Mouse (Mus musculus): ENCODE measurements around the gene Krt28. TPM values are rescaled to one million over a fixed set of nuclear protein-coding genes. Genes with fewer than 3 reads are reported as not detected.

Gene Krt28
- polyA plus RNA-seq (2012): not detected in 2 replicates

GRCm38 (mm10) chr11:99374803-99375202 lies at the start of gene Krt28:
TSS of gene Krt28 (minus strand) at chr11:99374903.

GRCm38 (mm10) chr11:99422159-99422558 lies 47.5 kb upstream of the Krt28 start, which contains the start of gene Krt12:
TSS of gene Krt12 (minus strand) at chr11:99422259.

GRCm38 (mm10) chr11:99389264-99389663 lies 14.6 kb upstream of the Krt28 start, which contains the start of gene Krt10:
TSS of gene Krt10 (minus strand) at chr11:99389364.

GRCm38 (mm10) chr11:99351004-99351403 lies 23.7 kb downstream of the Krt28 start, which contains the start of gene Krt27:
TSS of gene Krt27 (minus strand) at chr11:99351104.

GRCm38 (mm10) chr11:99337866-99338265 lies 36.8 kb downstream of the Krt28 start, which contains the start of gene Krt26:
TSS of gene Krt26 (minus strand) at chr11:99337966.

GRCm38 (mm10) chr11:99322851-99323250 lies 51.9 kb downstream of the Krt28 start, which contains the start of gene Krt25:
TSS of gene Krt25 (minus strand) at chr11:99322951.

Other genes starting within 250 kb of the Krt28 start
- 0.24 and 1.8 TPM in 2 replicates for gene Ccr7, start 219.8 kb downstream of the Krt28 start, polyA plus RNA-seq (2012)
- gene Smarce1, start 143.9 kb downstream of the Krt28 start, polyA plus RNA-seq (2012): 340 and 592 TPM in 2 replicates
- not detected in 2 replicates for gene Krt222, start 130.8 kb downstream of the Krt28 start, polyA plus RNA-seq (2012)
- gene Krt24, start 89.6 kb downstream of the Krt28 start, polyA plus RNA-seq (2012): not detected in 2 replicates
- not detected in 2 replicates for gene Krt25, start 52.0 kb downstream of the Krt28 start, polyA plus RNA-seq (2012)
- gene Krt26, start 36.9 kb downstream of the Krt28 start, polyA plus RNA-seq (2012): not detected in 2 replicates
- not detected in 2 replicates for gene Krt27, start 23.8 kb downstream of the Krt28 start, polyA plus RNA-seq (2012)
- gene Krt10, start 14.5 kb upstream of the Krt28 start, polyA plus RNA-seq (2012): 6.8 and 8.4 TPM in 2 replicates
- gene Krt12, start 47.4 kb upstream of the Krt28 start, polyA plus RNA-seq (2012): not detected in 2 replicates
- not detected in 2 replicates for gene Krt20, start 63.2 kb upstream of the Krt28 start, polyA plus RNA-seq (2012)
- not detected in 2 replicates for gene Krt23, start 118.2 kb upstream of the Krt28 start, polyA plus RNA-seq (2012)
- gene Krt39, start 146.4 kb upstream of the Krt28 start, polyA plus RNA-seq (2012): not detected in 2 replicates
- not detected in 2 replicates for gene Krt40, start 168.3 kb upstream of the Krt28 start, polyA plus RNA-seq (2012)
- gene Krtap3-3, start 176.0 kb upstream of the Krt28 start, polyA plus RNA-seq (2012): not detected in 2 replicates
- not detected in 2 replicates for gene Krtap3-2, start 181.9 kb upstream of the Krt28 start, polyA plus RNA-seq (2012)
- not detected in 2 replicates for gene Gm11939, start 184.6 kb upstream of the Krt28 start, polyA plus RNA-seq (2012)
- gene Krtap3-1, start 191.7 kb upstream of the Krt28 start, polyA plus RNA-seq (2012): not detected in 2 replicates
- not detected in 2 replicates for gene Krtap1-5, start 206.1 kb upstream of the Krt28 start, polyA plus RNA-seq (2012)
- not detected in 2 replicates for gene Krtap1-4, start 208.8 kb upstream of the Krt28 start, polyA plus RNA-seq (2012)
- gene Krtap1-3, start 216.4 kb upstream of the Krt28 start, polyA plus RNA-seq (2012): not detected in 2 replicates
- not detected in 2 replicates for gene Krtap9-3, start 223.2 kb upstream of the Krt28 start, polyA plus RNA-seq (2012)
- not detected in 2 replicates for gene Gm11938, start 228.4 kb upstream of the Krt28 start, polyA plus RNA-seq (2012)
- gene Gm11937, start 235.3 kb upstream of the Krt28 start, polyA plus RNA-seq (2012): not detected in 2 replicates
- gene Krtap2-4, start 239.9 kb upstream of the Krt28 start, polyA plus RNA-seq (2012): not detected in 2 replicates
- not detected in 2 replicates for gene Gm11562, start 245.5 kb upstream of the Krt28 start, polyA plus RNA-seq (2012)

Data from megakaryocyte-erythroid progenitor cell, adult 5 weeks (primary cell).